Mouse (Mus musculus) hindbrain, embryonic 15.5 days (tissue): ENCODE measurements around the gene Sgms1. TPM values are rescaled to one million over a fixed set of nuclear protein-coding genes. Genes with fewer than 3 reads are reported as not detected.

Experiments
- ATAC-seq: fragments of 200-750 bp; cut with Nextera tagmentation; 2 replicates; pipeline ENCODE4 v1.8.0; 2017; ENCODE audit warnings: low read depth, moderate number of reproducible peaks, moderate TSS enrichment; ENCODE audit not compliant: low FRiP score
- H3K27ac ChIP-seq: fragments of 300-500 bp; sonication (generic); replicated peaks from 2 replicates; pipeline ENCODE4 v1.5.1; 2015; ENCODE audit warnings: mild to moderate bottlenecking, inconsistent platforms
- H3K27me3 ChIP-seq: fragments of 300-500 bp; sonication (generic); 2 replicates; pipeline ENCODE4 v1.6.1; 2015; ENCODE audit warnings: control low read depth, inconsistent platforms
- H3K36me3 ChIP-seq: fragments of 300-500 bp; sonication (generic); 2 replicates; pipeline ENCODE4 v1.6.1; 2015; ENCODE audit warnings: control low read depth, inconsistent platforms
- H3K4me1 ChIP-seq: fragments of 300-500 bp; sonication (generic); replicated peaks from 2 replicates; pipeline ENCODE4 v1.6.1; 2015; ENCODE audit warnings: control low read depth, inconsistent platforms
- H3K4me2 ChIP-seq: fragments of 300-500 bp; sonication (generic); 2 replicates; pipeline ENCODE4 v1.6.1; 2015; ENCODE audit warnings: moderate library complexity, mild to moderate bottlenecking, inconsistent platforms
- H3K4me3 ChIP-seq: fragments of 300-500 bp; sonication (generic); 2 replicates; pipeline ENCODE4 v1.5.1; 2015; ENCODE audit warnings: mild to moderate bottlenecking, inconsistent platforms
- H3K9ac ChIP-seq: fragments of 300-500 bp; sonication (generic); 2 replicates; pipeline ENCODE4 v1.6.1; 2015; ENCODE audit warnings: inconsistent platforms
- H3K9me3 ChIP-seq: fragments of 300-500 bp; sonication (generic); 2 replicates; pipeline ENCODE4 v1.6.1; 2016; ENCODE audit warnings: control low read depth, inconsistent platforms
- WGBS: fragments of 180-500 bp; shearing (Covaris S2); methylation state at CpG from one replicate; pipeline ENCODE4 v1.1.7; 2015; 5-methylcytosine and 5-hydroxymethylcytosine counted together
- polyA plus RNA-seq: library from polyadenylated mRNA; unstranded; fragments of >200 nt; fragmentation: Nextera tagmentation; extraction: Ambion mirVana; gene quantifications from 2 replicates; pipeline ENCODE4 v1.2.1, GENCODE M21; 2015

The Sgms1 gene
- polyA plus RNA-seq, 1 experiment from 2014 or later: 21.7 TPM

- no peak overlapping the region for H3K9ac ChIP-seq
- no peak overlapping the region for H3K4me3 ChIP-seq
- ATAC-seq: no peak
- 0 out of 2 replicates have a peak, but pooled peaks cover 3% of the 10 kb centered on the region for H3K4me1 ChIP-seq
- 75% methylated on average over 8 of the region's 9 CpGs for WGBS
- H3K27me3 ChIP-seq: no peaks in the 10 kb centered on the region
- H3K36me3 ChIP-seq: no peaks in the 10 kb centered on the region
- no peak overlapping the region for H3K27ac ChIP-seq
- H3K9me3 ChIP-seq: no peaks in the 10 kb centered on the region
- H3K4me2 ChIP-seq: no peak overlapping the region
Measured at GRCm38 (mm10) chr19:32169634-32170540, 219.6 kb downstream of the Sgms1 start.

- Histone ChIP-seq H3K36me3 (no peaks in the 10 kb centered on the region), H3K4me2 (no peak overlapping the region), H3K27me3 (no peaks in the 10 kb centered on the region), H3K4me1 (0 out of 2 replicates have a peak, but pooled peaks cover 3% of the 10 kb centered on the region), H3K4me3 (no peak overlapping the region), H3K27ac (no peak overlapping the region), H3K9ac (no peak overlapping the region), H3K9me3 (no peaks in the 10 kb centered on the region)
- ATAC-seq: no peak
- WGBS: 87% methylated on average over 9 of the region's 9 CpGs
Measured at GRCm38 (mm10) chr19:32168031-32168430, 221.5 kb downstream of the Sgms1 start.

GRCm38 (mm10) chr19:32166823-32167605 lies 222.5 kb downstream of the Sgms1 start:
- Histone ChIP-seq H3K4me2 (no peak overlapping the region), H3K36me3 (no peaks in the 10 kb centered on the region), H3K9ac (no peak overlapping the region), H3K4me3 (no peak overlapping the region), H3K4me1 (0 out of 2 replicates have a peak, but pooled peaks cover 3% of the 10 kb centered on the region), H3K27ac (no peak overlapping the region), H3K9me3 (no peaks in the 10 kb centered on the region), H3K27me3 (no peaks in the 10 kb centered on the region)
- WGBS: 93% methylated on average over 13 of the region's 13 CpGs
- ATAC-seq: no peak

- no peak overlapping the region for H3K9ac ChIP-seq
- 0 out of 2 replicates have a peak, but pooled peaks cover 3% of the 10 kb centered on the region for H3K4me1 ChIP-seq
- H3K4me2 ChIP-seq: no peak overlapping the region
- no peaks in the 10 kb centered on the region for H3K36me3 ChIP-seq
- H3K27ac ChIP-seq: no peak overlapping the region
- H3K9me3 ChIP-seq: no peaks in the 10 kb centered on the region
- 92% methylated on average over 6 of the region's 6 CpGs for WGBS
- no peak for ATAC-seq
- no peaks in the 10 kb centered on the region for H3K27me3 ChIP-seq
- H3K4me3 ChIP-seq: no peak overlapping the region
Measured at GRCm38 (mm10) chr19:32165711-32166110, 223.8 kb downstream of the Sgms1 start.

- Histone ChIP-seq H3K9me3 (no peaks in the 10 kb centered on the region), H3K27ac (no peak overlapping the region), H3K4me3 (no peak overlapping the region), H3K4me1 (no peaks in the 10 kb centered on the region), H3K4me2 (no peak overlapping the region), H3K27me3 (no peaks in the 10 kb centered on the region), H3K9ac (no peak overlapping the region), H3K36me3 (peaks cover 7% of the 10 kb centered on the region)
- ATAC-seq: no peak
- WGBS: 97% methylated on average over 4 of the region's 4 CpGs
Measured at GRCm38 (mm10) chr19:32164128-32164527, 225.4 kb downstream of the Sgms1 start.

GRCm38 (mm10) chr19:32159944-32160343 lies 229.6 kb downstream of the Sgms1 start:
- no peaks in the 10 kb centered on the region for H3K9me3 ChIP-seq
- WGBS: 94% methylated on average over 7 of the region's 7 CpGs
- H3K36me3 ChIP-seq: peaks cover 7% of the 10 kb centered on the region
- ATAC-seq: no peak
- H3K9ac ChIP-seq: no peak overlapping the region
- H3K4me2 ChIP-seq: no peak overlapping the region
- H3K27ac ChIP-seq: no peak overlapping the region
- H3K4me3 ChIP-seq: no peak overlapping the region
- no peaks in the 10 kb centered on the region for H3K4me1 ChIP-seq
- no peaks in the 10 kb centered on the region for H3K27me3 ChIP-seq

- no peak overlapping the region for H3K4me3 ChIP-seq
- no peak overlapping the region for H3K27ac ChIP-seq
- no peaks in the 10 kb centered on the region for H3K9me3 ChIP-seq
- no peaks in the 10 kb centered on the region for H3K4me1 ChIP-seq
- no peak for ATAC-seq
- H3K27me3 ChIP-seq: no peaks in the 10 kb centered on the region
- H3K9ac ChIP-seq: no peak overlapping the region
- peaks cover 7% of the 10 kb centered on the region for H3K36me3 ChIP-seq
- WGBS: 91% methylated on average over 1 of the region's 1 CpGs
- no peak overlapping the region for H3K4me2 ChIP-seq
Measured at GRCm38 (mm10) chr19:32159168-32159567, 230.3 kb downstream of the Sgms1 start.

- Histone ChIP-seq H3K27ac (no peak overlapping the region), H3K27me3 (no peaks in the 10 kb centered on the region), H3K36me3 (peaks cover 7% of the 10 kb centered on the region), H3K9ac (no peak overlapping the region), H3K4me3 (no peak overlapping the region), H3K9me3 (no peaks in the 10 kb centered on the region), H3K4me1 (no peaks in the 10 kb centered on the region), H3K4me2 (no peak overlapping the region)
- ATAC-seq: no peak
- WGBS: 89% methylated on average over 6 of the region's 6 CpGs
Measured at GRCm38 (mm10) chr19:32157045-32157444, 232.5 kb downstream of the Sgms1 start.

GRCm38 (mm10) chr19:32152529-32152928 lies 237.0 kb downstream of the Sgms1 start:
- H3K4me3 ChIP-seq: no peak overlapping the region
- H3K36me3 ChIP-seq: no peaks in the 10 kb centered on the region
- H3K4me2 ChIP-seq: no peak overlapping the region
- no peak overlapping the region for H3K27ac ChIP-seq
- ATAC-seq: no peak
- no peaks in the 10 kb centered on the region for H3K4me1 ChIP-seq
- 80% methylated on average over 6 of the region's 6 CpGs for WGBS
- H3K9me3 ChIP-seq: no peaks in the 10 kb centered on the region
- no peaks in the 10 kb centered on the region for H3K27me3 ChIP-seq
- no peak overlapping the region for H3K9ac ChIP-seq

- ATAC-seq: no peak
- WGBS: 93% methylated on average over 5 of the region's 5 CpGs
Measured at GRCm38 (mm10) chr19:32148710-32149109, 240.8 kb downstream of the Sgms1 start.

GRCm38 (mm10) chr19:32142383-32142782 lies 247.1 kb downstream of the Sgms1 start:
- no peaks in the 10 kb centered on the region for H3K9me3 ChIP-seq
- no peak overlapping the region for H3K9ac ChIP-seq
- no peak overlapping the region for H3K4me2 ChIP-seq
- H3K27ac ChIP-seq: no peak overlapping the region
- no peak overlapping the region for H3K4me3 ChIP-seq
- no peak for ATAC-seq
- H3K27me3 ChIP-seq: no peaks in the 10 kb centered on the region
- 84% methylated on average over 6 of the region's 6 CpGs for WGBS
- H3K36me3 ChIP-seq: no peaks in the 10 kb centered on the region
- no peaks in the 10 kb centered on the region for H3K4me1 ChIP-seq

More at GRCm38 (mm10) chr19:32148710-32149109, 240.8 kb downstream of the Sgms1 start:
- Histone ChIP-seq H3K9ac (no peak overlapping the region), H3K36me3 (no peaks in the 10 kb centered on the region), H3K4me3 (no peak overlapping the region), H3K4me2 (no peak overlapping the region), H3K27ac (no peak overlapping the region), H3K27me3 (no peaks in the 10 kb centered on the region), H3K4me1 (no peaks in the 10 kb centered on the region), H3K9me3 (no peaks in the 10 kb centered on the region)
